Mouse (Mus musculus): ENCODE results near the gene Chrnb2.
"Not testable (repeated sequence)": the region's sequence is repeated elsewhere in the genome, so short reads cannot be mapped to it uniquely, and the experiment has no call there.

Gene Chrnb2

GRCm38 (mm10) chr3:89764119-89764724, at the start of gene Chrnb2:
Chrnb2 (minus strand) TSS chr3:89764632.
- DNase-seq (ENCODE audit: low spot score in 2 of 2): peak; percentile 34 to 61

GRCm38 (mm10) chr3:89814051-89814450, 49.6 kb upstream of the Chrnb2 start:
- DNase-seq (ENCODE audit: low spot score in 2 of 2): no peak

GRCm38 (mm10) chr3:89812166-89812565, 47.7 kb upstream of the Chrnb2 start:
- DNase-seq (ENCODE audit: low spot score in 2 of 2): no peak

GRCm38 (mm10) chr3:89810841-89811240, 46.4 kb upstream of the Chrnb2 start:
- no peak for DNase-seq (ENCODE audit: low spot score in 2 of 2)

GRCm38 (mm10) chr3:89808638-89809037, 44.2 kb upstream of the Chrnb2 start:
- DNase-seq (ENCODE audit: low spot score in 2 of 2): no peak

- DNase-seq (ENCODE audit: low spot score in 2 of 2): no peak
Measured at GRCm38 (mm10) chr3:89807881-89808280, 43.4 kb upstream of the Chrnb2 start.

GRCm38 (mm10) chr3:89807171-89807570, 42.7 kb upstream of the Chrnb2 start:
- DNase-seq (ENCODE audit: low spot score in 2 of 2): no peak

GRCm38 (mm10) chr3:89806751-89807150, 42.3 kb upstream of the Chrnb2 start:
- peak in 1 of 2 experiments; percentile 23 for DNase-seq (ENCODE audit: low spot score in 2 of 2)

GRCm38 (mm10) chr3:89805179-89805578, 40.7 kb upstream of the Chrnb2 start:
- DNase-seq (ENCODE audit: low spot score in 2 of 2): no peak

- no peak for DNase-seq (ENCODE audit: low spot score in 2 of 2)
Measured at GRCm38 (mm10) chr3:89802876-89803275, 38.4 kb upstream of the Chrnb2 start.

- DNase-seq (ENCODE audit: low spot score in 2 of 2): peak in 1 of 2 experiments; percentile 32
Measured at GRCm38 (mm10) chr3:89801507-89801847, 37.0 kb upstream of the Chrnb2 start.

GRCm38 (mm10) chr3:89800774-89801506, 36.5 kb upstream of the Chrnb2 start:
- no peak for DNase-seq (ENCODE audit: low spot score in 2 of 2)

- DNase-seq (ENCODE audit: low spot score in 2 of 2): not testable (repeated sequence)
Measured at GRCm38 (mm10) chr3:89800078-89800477, 35.6 kb upstream of the Chrnb2 start.

GRCm38 (mm10) chr3:89799476-89799875, 35.0 kb upstream of the Chrnb2 start:
- no peak for DNase-seq (ENCODE audit: low spot score in 2 of 2)

- no peak for DNase-seq (ENCODE audit: low spot score in 2 of 2)
Measured at GRCm38 (mm10) chr3:89798518-89798917, 34.1 kb upstream of the Chrnb2 start.

GRCm38 (mm10) chr3:89796358-89796757, 31.9 kb upstream of the Chrnb2 start:
- no peak for DNase-seq (ENCODE audit: low spot score in 2 of 2)

- no peak for DNase-seq (ENCODE audit: low spot score in 2 of 2)
Measured at GRCm38 (mm10) chr3:89795746-89796145, 31.3 kb upstream of the Chrnb2 start.

- no peak for DNase-seq (ENCODE audit: low spot score in 2 of 2)
Measured at GRCm38 (mm10) chr3:89794616-89795015, 30.2 kb upstream of the Chrnb2 start.

- no peak for DNase-seq (ENCODE audit: low spot score in 2 of 2)
Measured at GRCm38 (mm10) chr3:89788680-89789352, 24.4 kb upstream of the Chrnb2 start.

GRCm38 (mm10) chr3:89786275-89786674, 21.8 kb upstream of the Chrnb2 start:
- DNase-seq (ENCODE audit: low spot score in 2 of 2): no peak

- peak in 1 of 2 experiments; percentile 36 for DNase-seq (ENCODE audit: low spot score in 2 of 2)
Measured at GRCm38 (mm10) chr3:89784991-89785753, 20.7 kb upstream of the Chrnb2 start.

GRCm38 (mm10) chr3:89781640-89782039, 17.2 kb upstream of the Chrnb2 start:
- no peak for DNase-seq (ENCODE audit: low spot score in 2 of 2)

All from natural killer cell, adult 2 months (primary cell).